Mouse (Mus musculus): ENCODE data around the gene Pcdh7.
A peak's percentile ranks its signal among the peaks of the same experiment; 100 is the strongest.

Pcdh7 gene

DNA sequence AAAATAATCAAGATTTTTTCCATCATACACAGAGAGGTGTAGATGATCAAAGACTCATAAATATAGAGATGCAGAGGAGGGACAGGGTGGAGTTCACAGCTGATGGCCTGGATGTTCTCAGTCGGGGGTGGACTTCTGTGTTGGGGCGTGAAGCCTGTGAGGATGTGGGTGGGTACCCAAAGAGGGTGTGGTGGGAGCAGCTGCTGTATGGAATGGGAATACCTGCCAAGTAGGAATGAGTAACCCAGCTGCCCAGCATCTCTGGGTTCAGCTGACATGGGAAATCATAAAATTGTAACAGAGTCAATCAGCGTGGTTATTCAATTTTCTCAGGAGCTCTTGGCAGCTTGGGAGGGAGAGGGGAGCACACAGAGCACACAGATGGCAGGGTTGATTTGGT is 85.3 kb downstream of the Pcdh7 start:
- peak; percentile 5 for DNase-seq (ENCODE audit: low read depth)

DNA sequence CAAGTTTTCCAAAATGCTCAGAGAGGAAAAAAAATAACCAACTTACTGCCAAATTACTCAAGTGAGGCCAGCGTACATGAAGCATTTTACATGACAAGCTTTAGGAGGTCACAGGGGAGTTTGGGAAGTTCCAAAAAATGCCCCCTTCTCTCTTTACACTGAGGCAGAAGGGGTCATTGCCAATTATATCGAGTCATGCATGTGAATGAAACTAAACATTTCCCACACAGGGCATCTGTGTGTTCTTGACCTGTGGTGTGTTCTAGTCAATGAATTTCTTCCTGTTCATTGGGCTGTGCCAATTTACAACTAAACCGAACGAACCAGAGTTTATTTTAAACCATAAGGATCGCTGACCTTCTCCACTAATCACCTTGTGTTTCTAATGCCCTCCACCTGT is 86.1 kb downstream of the Pcdh7 start:
- no peak for DNase-seq (ENCODE audit: low read depth)

DNA sequence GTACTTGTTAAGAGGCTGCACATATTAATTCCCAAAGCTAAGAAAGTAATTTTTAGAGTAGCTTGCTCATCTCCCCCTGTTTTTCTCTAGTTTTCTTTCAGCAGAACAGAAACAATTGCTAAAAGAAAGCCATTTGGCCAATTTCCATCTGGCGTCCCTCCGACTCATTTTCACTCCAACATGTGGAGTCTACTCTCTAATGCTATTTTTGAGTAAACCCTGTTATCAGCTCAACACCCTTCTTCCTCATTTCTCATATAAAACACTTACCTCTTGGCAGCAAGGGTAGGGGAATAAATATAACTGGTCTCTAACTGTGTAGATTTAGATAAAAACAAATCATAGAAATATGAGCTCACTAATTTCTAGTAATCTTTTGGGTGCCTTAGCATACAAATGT is 89.6 kb downstream of the Pcdh7 start:
- DNase-seq (ENCODE audit: low read depth), result no peak

DNA sequence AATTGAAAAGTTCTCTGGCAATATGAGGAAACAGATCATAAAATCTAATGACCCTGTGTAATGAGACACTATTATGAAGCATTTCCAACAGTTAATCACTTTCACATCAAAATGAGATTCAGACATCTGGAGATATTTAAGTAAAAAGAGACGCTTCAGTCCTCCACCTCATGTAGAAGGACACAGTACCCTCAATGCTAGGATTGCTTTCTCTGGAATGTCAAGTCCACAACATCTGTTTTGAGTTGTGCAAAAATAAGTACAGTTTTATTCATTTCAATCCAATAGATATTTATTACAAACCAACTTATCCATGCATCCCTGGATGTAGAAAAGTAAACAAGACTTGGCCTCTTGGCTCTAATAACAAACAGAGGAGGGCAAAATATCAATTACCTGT is 92.9 kb downstream of the Pcdh7 start:
- DNase-seq (ENCODE audit: low read depth), result no peak

DNA sequence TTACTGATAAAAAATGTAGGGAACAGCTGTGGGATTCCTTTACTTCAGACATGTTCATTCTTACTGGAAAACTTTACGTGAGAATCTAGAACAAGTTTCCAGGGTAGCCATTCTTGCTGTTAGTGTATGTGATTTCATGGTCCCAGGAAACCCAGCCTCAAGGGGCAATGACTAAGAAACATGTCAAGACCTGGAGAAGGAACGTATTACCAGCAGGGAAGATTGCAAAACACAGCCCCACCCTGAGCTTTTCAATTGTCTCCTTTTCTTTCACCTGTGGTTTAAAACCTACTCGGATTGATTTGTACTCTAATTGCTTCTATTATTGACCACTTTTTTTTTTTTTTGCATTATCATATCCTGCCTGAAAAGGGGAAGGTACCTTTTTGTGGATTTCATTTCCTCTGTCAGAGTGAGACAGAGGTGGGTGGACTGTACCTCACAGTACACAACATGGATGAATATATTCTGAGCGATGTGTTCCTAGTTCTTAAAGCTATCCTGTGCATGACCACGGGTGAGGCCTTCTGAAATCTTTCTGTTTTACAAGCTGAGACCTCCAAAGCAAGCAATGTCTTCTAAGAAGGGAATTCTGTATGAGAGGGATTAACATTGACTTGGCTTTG is 98.3 kb downstream of the Pcdh7 start:
- no peak for DNase-seq (ENCODE audit: low read depth)

DNA sequence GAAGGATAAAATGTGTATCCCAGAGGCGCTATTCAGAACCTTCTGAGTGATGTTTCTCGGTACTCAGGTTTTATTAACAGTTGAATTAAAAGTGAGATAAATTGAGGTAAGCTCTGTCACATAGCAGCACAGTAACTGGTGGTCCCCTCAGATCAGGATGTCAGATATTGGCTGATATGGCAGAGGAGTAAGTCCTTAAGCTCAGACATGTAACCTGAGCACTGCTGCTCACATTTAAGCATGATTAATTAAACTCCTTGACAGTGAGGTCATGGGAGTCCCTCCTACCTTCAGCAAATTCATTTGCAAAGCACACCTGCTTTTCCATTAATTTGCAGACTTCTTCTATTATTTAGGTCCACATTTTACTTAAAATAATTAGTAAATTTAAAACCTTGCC is 102.0 kb downstream of the Pcdh7 start:
- DNase-seq (ENCODE audit: low read depth), result no peak

DNA sequence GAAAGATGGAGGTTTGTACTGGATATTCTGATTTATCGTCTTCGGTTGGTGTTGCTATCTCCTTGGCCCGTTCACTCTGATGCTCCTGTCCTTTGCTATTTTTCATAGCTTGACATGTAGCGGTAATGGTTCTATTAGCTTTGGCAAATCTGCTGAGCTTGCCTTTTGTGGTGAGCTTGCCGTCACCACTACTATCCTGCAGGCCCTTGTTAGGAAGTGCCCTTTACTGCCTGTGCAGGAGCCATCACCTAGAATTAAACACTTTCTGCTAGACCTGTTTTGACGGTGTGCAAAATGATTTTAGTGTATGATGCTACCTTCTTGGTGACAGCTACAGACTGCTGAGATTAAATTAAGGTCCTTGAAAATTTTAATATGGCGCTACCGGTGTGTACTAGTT is 103.3 kb downstream of the Pcdh7 start:
- DNase-seq (ENCODE audit: low read depth), result no peak

DNA sequence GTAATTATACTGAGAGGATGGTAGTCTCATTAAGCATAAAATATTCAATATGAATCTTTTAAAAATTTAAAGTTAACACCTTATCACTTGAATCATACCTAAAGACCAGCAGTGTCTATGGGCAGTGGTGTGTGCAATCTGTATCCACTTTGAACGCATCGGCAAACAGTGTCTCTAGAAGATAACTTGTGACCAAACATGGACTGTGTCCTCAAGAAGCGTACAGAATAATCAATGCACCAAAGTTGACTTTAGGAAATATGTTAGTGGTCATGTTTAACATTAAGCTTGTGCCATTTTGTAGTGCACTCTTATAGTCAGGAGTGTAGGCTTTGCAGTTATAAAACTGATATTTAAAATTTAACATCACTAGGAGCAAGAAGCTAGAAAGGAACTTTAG is 110.7 kb downstream of the Pcdh7 start:
- DNase-seq (ENCODE audit: low read depth), result no peak

DNA sequence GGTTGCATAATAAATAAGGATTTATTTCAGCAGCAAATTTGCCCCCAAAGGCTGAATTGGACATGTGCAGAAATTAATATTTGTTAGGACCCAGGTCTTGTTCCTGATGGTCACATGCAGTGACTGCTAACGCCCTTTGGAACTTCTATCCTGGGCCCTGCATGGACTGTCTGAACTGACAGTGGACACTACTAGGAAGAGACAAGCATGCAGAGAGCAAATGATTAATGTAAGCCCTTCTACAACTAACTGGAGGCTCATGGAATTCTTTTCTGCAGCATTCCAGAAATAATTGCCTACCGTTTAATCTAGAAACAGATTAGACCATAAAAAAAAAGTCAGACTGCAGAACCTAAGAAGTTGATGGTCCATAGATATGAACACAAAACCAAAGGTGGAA is 119.4 kb downstream of the Pcdh7 start:
- no peak for DNase-seq (ENCODE audit: low read depth)

DNA sequence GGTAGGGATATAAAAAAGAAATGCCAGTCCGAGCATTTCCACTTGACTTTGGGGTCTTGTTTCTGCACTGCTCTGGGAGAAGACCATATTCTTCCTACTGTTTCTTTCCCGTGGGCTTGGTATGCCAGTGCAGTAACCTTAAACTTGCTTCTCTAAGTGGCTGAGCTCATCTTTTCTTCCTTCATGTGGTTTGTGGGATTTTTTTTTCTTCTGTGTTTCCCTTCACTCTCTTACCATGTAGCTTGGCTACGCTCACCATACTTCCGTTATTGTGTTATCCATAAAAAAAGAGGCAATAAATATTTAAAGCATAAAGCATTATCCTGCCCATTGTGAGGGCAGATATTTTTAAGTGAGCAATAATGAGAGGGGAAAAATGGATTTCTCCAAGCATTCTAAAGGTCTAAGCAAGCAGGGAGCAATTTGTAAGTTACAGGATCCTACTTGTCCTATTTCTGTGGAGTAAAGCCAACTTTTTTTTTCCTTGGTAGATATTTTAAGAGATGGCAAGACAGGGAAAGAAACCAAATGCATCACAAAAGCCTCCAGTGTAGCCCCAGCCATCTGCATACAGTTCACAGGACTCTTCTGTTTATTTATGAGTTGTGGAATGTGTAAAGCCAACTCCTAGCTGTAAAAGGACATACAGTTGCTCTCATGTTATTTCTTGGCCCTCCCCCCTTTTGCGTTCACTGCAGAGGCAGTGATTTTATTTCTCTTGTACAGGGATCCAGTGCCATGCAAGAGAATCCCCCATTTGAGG is 123.8 kb downstream of the Pcdh7 start:
- no peak for DNase-seq (ENCODE audit: low read depth)

DNA sequence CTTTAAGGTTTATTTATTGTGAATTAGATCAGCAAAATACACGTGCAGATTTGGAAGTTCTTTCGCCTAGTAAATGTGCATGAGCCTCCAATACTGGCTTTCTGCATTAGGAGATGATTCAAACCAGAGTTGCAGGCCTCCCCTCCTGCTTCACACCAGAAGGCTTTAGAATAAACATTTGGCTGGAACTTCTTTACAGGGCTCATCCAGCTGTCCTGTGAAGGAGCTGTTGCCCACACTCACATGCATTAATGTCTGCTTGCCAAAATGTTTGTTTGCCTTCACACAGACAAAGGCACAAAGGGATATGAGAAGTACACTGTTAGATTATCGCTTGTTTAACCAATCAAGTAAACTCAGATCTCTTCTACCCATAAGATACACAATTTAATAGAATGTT is 129.7 kb downstream of the Pcdh7 start:
- no peak for DNase-seq (ENCODE audit: low read depth)

DNA sequence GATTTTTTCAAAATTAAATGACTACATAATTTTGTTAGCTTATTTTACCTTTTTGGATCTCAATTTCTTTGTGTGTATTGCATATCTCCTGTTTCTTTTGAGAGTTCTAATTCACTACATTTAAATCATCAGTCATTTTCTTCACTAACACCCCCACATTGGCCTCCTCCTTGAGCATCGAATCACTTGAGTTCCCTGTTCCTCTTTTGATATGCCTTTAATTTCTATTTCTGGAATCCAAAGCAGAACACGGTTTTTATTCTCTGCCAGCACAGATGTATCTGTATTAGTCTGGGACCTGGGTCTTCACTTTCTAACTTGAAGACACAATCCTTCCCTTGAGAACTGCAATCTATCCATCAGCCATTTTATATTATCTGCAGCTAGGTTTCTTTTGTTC is 132.3 kb downstream of the Pcdh7 start:
- no peak for DNase-seq (ENCODE audit: low read depth)

DNA sequence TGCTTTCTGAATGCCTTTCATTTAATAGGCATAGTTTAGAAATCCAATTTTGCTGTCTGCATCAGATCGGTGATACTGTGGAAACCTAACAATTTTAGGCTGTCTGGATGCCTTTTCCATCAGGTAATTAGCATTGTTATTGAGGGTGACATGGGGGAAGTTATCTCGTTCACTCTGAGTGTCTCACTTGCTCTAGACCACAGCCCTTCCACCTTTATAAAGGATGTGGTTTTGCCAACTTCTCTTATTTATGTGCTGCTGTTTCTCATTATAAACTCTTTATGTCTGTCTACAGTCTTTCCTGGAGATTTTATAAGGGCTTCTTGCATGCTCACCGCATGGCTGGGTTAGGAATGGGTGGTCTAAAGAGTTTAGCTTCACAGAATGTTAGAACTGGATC is 139.5 kb downstream of the Pcdh7 start:
- DNase-seq (ENCODE audit: low read depth), result no peak

DNA sequence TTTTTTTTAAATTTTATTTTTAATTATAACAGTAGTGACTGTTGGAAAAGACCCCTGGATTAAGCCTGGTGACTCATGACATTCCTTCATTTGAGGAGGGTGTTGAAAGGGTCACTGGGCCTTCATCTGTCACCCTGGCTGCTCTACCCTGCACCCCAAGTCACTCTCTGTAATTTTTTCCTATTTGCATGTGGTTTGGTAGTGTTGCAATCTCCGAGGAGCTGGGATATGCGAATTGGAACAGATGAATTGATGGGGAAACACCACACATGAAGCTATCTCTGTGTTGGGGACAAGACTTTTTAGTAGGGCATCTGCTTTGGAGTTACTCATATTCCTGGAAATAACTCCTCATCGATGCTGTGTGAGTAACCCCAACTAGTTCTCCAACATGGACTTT is 146.5 kb downstream of the Pcdh7 start:
- no peak for DNase-seq (ENCODE audit: low read depth)

DNA sequence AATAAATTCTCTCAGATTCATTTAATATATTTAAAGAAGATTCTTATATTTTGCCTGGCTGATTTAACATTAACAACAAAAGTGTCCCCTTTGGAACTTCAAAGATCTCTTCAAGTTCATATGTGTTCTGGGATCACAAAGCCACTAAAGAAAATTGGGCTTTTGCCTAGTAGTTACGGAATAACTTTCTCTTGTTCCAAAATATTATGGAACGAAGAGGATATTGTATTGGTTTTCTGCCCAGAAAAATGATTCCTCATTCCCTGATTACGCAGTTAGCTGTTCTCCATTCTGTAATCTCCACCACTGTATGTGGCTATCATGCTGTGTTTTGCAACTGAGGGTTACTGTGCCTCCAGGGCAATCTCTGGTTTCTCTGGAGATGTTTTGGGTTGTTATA is 147.5 kb downstream of the Pcdh7 start:
- no peak for DNase-seq (ENCODE audit: low read depth)

DNA sequence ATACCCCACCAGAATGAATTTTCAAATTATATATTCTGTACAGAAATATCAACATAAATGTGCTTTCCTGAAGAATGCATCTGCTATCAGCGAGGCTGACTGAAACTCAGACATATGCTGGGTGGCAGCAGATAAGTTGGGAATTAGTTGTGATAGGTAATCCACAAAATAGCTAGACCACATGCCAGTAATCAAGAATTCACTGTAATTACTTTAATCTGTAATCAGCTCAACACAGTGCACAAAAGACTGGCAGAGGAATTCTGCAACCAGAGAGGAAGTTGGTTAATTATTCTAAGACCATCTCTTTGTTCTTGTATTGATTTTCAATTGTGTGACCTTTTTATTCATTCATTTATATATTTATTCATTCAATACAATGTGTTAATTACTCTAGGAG is 148.3 kb downstream of the Pcdh7 start:
- no peak for DNase-seq (ENCODE audit: low read depth)

DNA sequence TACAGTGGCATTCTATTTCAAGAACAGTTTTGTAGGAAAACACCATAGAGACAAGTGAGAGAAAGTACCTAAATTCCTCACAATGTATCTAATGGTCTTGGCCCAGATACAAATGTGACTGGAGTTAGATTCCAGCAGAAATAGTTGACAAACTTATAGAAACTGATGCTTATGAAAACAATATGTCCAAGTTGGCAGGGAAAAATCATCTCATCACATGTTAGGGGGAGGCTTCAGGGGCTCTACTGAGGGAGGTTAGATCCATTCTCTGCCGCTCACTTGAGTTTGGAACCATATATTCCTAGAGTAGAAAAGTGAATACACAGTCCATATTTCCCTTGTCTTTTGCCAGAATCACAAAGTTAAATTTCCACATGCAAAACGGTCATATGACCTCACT is 150.1 kb downstream of the Pcdh7 start:
- DNase-seq (ENCODE audit: low read depth), result no peak

DNA sequence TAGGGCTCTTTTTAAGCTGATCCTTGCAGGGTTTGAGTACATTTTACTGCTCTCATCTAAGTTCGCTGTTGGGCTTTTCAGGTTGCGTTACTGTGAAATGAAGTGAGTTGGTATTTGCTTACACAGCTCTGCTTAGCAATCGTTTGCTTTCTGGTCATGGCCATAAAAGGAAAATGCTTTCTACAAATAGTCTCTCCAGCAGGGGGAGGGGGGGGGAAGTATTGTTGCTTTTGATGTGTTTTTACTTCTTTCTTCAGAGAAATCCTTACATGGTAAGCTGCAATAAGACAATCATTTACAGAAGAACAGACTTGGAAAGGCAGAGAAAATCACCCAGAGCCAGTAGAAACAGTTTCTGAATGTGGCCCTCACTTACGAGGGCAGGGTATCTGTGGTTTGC is 150.9 kb downstream of the Pcdh7 start:
- no peak for DNase-seq (ENCODE audit: low read depth)

DNA sequence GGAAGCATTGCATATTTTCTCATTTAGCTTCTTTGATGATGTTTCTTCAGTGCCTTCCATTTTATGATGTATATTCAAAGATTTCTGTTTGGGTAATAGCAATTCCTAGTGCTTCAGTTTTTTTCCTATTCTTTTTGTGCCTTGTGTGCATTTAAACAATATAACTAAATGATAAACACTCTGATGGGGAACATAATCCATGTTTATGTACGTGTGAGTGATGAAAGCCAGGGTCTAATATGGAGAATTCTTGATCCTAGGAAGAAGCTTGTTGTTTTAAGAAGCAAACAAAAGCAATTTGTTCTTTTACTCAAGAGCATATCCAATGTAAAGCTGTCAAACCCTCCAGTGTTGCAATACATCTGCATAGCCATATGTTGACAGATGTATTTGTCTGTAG is 153.0 kb downstream of the Pcdh7 start:
- DNase-seq (ENCODE audit: low read depth), result no peak

DNA sequence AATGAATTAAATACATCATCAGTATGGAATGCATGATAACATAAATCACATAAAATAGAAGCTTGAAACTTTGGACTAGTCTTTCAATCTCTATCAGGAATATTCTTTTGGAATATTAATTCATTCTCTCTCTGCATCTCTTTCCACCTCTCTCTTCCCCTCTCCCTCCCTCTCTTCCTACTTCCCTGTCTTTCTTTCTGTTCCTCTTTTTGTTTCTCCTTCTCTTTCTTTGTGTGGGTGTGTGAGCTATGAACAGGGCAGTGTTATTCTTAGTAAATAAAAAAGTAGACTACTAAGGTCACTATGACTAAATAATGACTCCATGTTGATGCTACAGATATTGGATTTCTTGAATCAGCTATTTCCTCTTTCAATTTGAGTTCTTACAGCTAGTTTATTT is 167.2 kb downstream of the Pcdh7 start:
- DNase-seq (ENCODE audit: low read depth), result no peak

DNA sequence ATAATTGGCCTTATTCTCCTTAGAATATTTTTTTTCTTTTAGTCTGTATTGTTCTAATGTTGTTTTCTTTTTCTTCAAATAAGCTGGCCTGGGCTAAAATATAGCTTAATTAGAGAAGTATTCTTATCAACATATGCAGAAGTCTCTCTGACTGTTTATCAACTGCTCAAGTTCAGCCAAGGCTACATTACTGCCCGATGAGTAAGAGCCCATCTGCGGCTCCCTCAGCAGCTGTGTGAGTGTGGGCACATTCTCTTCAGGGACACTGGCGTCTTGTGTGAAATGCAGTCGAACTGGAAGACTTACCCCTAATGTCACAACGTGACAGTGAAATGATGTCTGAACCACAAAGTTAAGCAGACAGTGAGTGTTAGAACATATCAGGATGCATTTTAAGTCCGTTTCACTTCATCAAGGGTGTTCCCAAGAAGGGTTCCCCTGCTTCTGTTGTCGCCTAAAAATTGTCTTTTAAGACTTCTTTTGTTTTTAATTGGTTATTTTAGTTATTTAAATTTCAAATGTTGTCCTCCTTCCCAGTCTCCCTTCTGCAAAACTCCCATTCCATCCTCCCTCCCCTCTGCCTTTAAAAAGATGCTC is 181.3 kb downstream of the Pcdh7 start:
- no peak for DNase-seq (ENCODE audit: low read depth)

DNA sequence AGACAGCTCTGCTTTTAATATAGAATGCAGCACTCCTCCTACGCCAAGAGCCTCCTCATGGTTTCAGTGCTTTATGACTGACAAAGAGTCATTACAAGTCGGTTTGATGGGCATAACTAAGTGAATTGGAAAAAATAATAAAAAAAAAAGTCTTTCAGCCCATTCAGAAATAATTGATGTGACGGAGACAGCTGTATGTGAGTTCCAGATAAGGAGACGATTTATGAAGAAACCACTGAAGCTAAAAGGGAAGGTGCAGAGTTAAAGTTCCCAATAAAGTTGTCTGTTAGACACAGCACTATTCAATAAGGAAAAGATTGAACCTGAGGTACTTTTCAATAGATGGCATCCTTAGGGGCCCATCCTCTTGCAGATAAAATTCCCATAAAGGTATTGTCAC is 189.5 kb downstream of the Pcdh7 start:
- no peak for DNase-seq (ENCODE audit: low read depth)

DNA sequence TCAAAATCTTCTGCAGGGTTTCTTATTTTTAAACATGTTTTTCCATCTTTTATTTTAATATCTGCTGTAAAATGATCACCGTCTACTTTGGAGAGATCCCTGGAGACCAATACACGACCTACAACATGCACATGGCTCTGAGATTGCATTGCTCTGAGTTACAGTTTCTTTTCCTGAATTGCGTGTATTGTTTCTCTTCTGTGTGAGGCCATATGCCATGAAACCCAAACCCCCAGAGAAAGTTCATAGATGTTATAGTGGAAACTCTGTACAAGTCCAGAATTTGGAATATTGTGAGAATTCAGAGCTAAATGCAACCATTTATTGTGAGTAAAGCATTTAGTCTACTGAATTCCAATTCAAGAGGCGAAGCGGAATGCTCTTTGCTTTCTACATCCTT is 203.4 kb downstream of the Pcdh7 start:
- no peak for DNase-seq (ENCODE audit: low read depth)

DNA sequence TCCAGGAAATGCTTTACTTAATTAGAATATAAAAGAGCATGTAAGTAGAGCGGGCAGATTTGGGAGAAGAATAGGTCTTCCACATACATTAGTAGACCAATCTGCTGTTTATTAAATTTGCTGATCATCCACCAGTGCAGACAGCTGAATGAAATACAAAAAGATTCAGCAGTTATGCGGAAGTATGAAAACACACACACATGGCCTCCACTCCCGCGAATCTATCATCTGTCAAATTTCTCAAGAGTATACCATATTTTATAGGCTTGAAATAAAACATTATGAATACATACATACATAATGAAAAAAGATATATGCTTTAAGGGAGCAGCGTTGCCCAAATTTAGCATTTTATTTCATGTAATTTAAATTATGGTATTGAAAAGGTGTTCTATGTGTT is 213.6 kb downstream of the Pcdh7 start:
- no peak for DNase-seq (ENCODE audit: low read depth)

Measured in fibroblast of lung, adult 2 months (primary cell).